Mouse (Mus musculus) bone marrow, adult 2 months (tissue): ENCODE measurements around the gene Cd1d1.

ENCODE experiments used
- CTCF ChIP-seq: fragments of 200-500 bp; IDR thresholded peaks from 2 replicates; pipeline ENCODE4 v1.5.1; 2011; ENCODE audit warnings: low read length, control low read depth; ENCODE audit not compliant: control insufficient read depth, insufficient read depth
- POLR2A ChIP-seq: fragments of 200-500 bp; IDR thresholded peaks from 2 replicates; pipeline ENCODE4 v1.6.1; 2011; ENCODE audit warnings: low read depth, mild to moderate bottlenecking, control low read depth, low read length, borderline replicate concordance; ENCODE audit not compliant: control insufficient read depth

- TF ChIP-seq CTCF (no peak), POLR2A (no peak)
These were observed 34.8 kb upstream of the Cd1d1 start for GRCm38 (mm10) chr3:87034061-87034460.
